Mouse (Mus musculus): Measurements from ENCODE around the gene Klf11. TPM values are rescaled to one million over a fixed set of nuclear protein-coding genes. Genes with fewer than 3 reads are reported as not detected.

The Klf11 gene
- polyA plus RNA-seq, 1 experiment from 2014 or later = 18.4 TPM

- peaks cover 51% of the 10 kb centered on the region for H3K4me1 ChIP-seq (replicated peaks)
- ATAC-seq (replicated peaks; ENCODE audit: insufficient number of reproducible peaks, insufficient read depth, low FRiP score, low read depth) = peak; percentile 41
- H3K27me3 ChIP-seq = no peaks in the 10 kb centered on the region
- H3K27ac ChIP-seq = peak overlapping the region; percentile 57
- peak overlapping the region; percentile 92 for H3K4me2 ChIP-seq
- H3K9me3 ChIP-seq (replicated peaks) = no peaks in the 10 kb centered on the region
- peaks cover 9% of the 10 kb centered on the region for H3K36me3 ChIP-seq
- peak overlapping the region; percentile 59 for H3K9ac ChIP-seq
- peak overlapping the region; percentile 92 for H3K4me3 ChIP-seq
- 2% methylated on average over 27 of the region's 27 CpGs for WGBS
Measured at GRCm38 (mm10) chr12:24706764-24707479, 55.8 kb downstream of the Klf11 start.

- H3K4me2 ChIP-seq = peak overlapping the region; percentile 92
- no peaks in the 10 kb centered on the region for H3K9me3 ChIP-seq (replicated peaks)
- no peaks in the 10 kb centered on the region for H3K27me3 ChIP-seq
- peaks cover 12% of the 10 kb centered on the region for H3K36me3 ChIP-seq
- H3K4me3 ChIP-seq = peak overlapping the region; percentile 92
- WGBS = 1% methylated on average over 9 of the region's 9 CpGs
- peak overlapping the region; percentile 57 for H3K27ac ChIP-seq
- H3K4me1 ChIP-seq (replicated peaks) = peaks cover 54% of the 10 kb centered on the region
- no peak for ATAC-seq (replicated peaks; ENCODE audit: insufficient number of reproducible peaks, insufficient read depth, low FRiP score, low read depth)
- H3K9ac ChIP-seq = peak overlapping the region; percentile 59
Measured at GRCm38 (mm10) chr12:24707480-24707802, 56.4 kb downstream of the Klf11 start.

- Histone ChIP-seq H3K27me3 (no peaks in the 10 kb centered on the region), H3K9ac (peak within 1 kb of the TSS; percentile 82), H3K27ac (peak within 1 kb of the TSS; percentile 81), H3K36me3 (peaks cover 17% of the 10 kb centered on the region), H3K4me2 (peak within 1 kb of the TSS; percentile 92), H3K9me3 (replicated peaks) (no peaks in the 10 kb centered on the region), H3K4me1 (replicated peaks) (peaks cover 50% of the 10 kb centered on the region), H3K4me3 (peak within 1 kb of the TSS; percentile 92)
- under 1% methylated on average over 83 of the region's 83 CpGs for WGBS
- peak; percentile 87 for ATAC-seq (replicated peaks; ENCODE audit: insufficient number of reproducible peaks, insufficient read depth, low FRiP score, low read depth)
Measured at GRCm38 (mm10) chr12:24707954-24708823, 57.1 kb downstream of the Klf11 start, which contains the start of gene Rrm2. Gene Rrm2, plus strand, starts transcription at chr12:24708241.

- WGBS = under 1% methylated on average over 17 of the region's 17 CpGs
- H3K4me1 ChIP-seq (replicated peaks) = peaks cover 47% of the 10 kb centered on the region
- ATAC-seq (replicated peaks; ENCODE audit: insufficient number of reproducible peaks, insufficient read depth, low FRiP score, low read depth) = no peak
Measured at GRCm38 (mm10) chr12:24708824-24709218, 57.7 kb downstream of the Klf11 start.

GRCm38 (mm10) chr12:24709409-24709808 is 58.3 kb downstream of the Klf11 start:
- ATAC-seq (replicated peaks; ENCODE audit: insufficient number of reproducible peaks, insufficient read depth, low FRiP score, low read depth) = no peak
- Histone ChIP-seq H3K27ac (peak overlapping the region; percentile 81), H3K4me3 (peak overlapping the region; percentile 92), H3K9me3 (replicated peaks) (no peaks in the 10 kb centered on the region), H3K9ac (peak overlapping the region; percentile 82), H3K36me3 (peaks cover 25% of the 10 kb centered on the region), H3K27me3 (no peaks in the 10 kb centered on the region), H3K4me1 (replicated peaks) (peaks cover 47% of the 10 kb centered on the region), H3K4me2 (peak overlapping the region; percentile 92)
- 21% methylated on average over 6 of the region's 6 CpGs for WGBS

More at GRCm38 (mm10) chr12:24708824-24709218, 57.7 kb downstream of the Klf11 start:
- Histone ChIP-seq H3K27ac (peak overlapping the region; percentile 81), H3K9ac (peak overlapping the region; percentile 82), H3K4me3 (peak overlapping the region; percentile 92), H3K27me3 (no peaks in the 10 kb centered on the region), H3K4me2 (peak overlapping the region; percentile 92), H3K36me3 (peaks cover 20% of the 10 kb centered on the region), H3K9me3 (replicated peaks) (no peaks in the 10 kb centered on the region)

- Histone ChIP-seq H3K4me3 (peak overlapping the region; percentile 92), H3K36me3 (peaks cover 25% of the 10 kb centered on the region), H3K4me1 (replicated peaks) (peaks cover 47% of the 10 kb centered on the region), H3K9me3 (replicated peaks) (no peaks in the 10 kb centered on the region), H3K27me3 (no peaks in the 10 kb centered on the region), H3K4me2 (peak overlapping the region; percentile 92), H3K27ac (peak overlapping the region; percentile 81), H3K9ac (peak overlapping the region; percentile 82)
- no peak for ATAC-seq (replicated peaks; ENCODE audit: insufficient number of reproducible peaks, insufficient read depth, low FRiP score, low read depth)
- WGBS = 34% methylated on average over 5 of the region's 5 CpGs
Measured at GRCm38 (mm10) chr12:24709831-24710508, 58.9 kb downstream of the Klf11 start.

- 0 out of 2 replicates have a peak overlapping the region, but pooled peaks have one; percentile 92 for H3K4me3 ChIP-seq
- no peak overlapping the region for H3K27ac ChIP-seq
- H3K36me3 ChIP-seq = peaks cover 25% of the 10 kb centered on the region
- H3K4me2 ChIP-seq = peak overlapping the region; percentile 92
- ATAC-seq (replicated peaks; ENCODE audit: insufficient number of reproducible peaks, insufficient read depth, low FRiP score, low read depth) = no peak
- H3K9ac ChIP-seq = no peak overlapping the region
- no peaks in the 10 kb centered on the region for H3K27me3 ChIP-seq
- 67% methylated on average over 5 of the region's 5 CpGs for WGBS
- H3K4me1 ChIP-seq (replicated peaks) = peaks cover 47% of the 10 kb centered on the region
- no peaks in the 10 kb centered on the region for H3K9me3 ChIP-seq (replicated peaks)
Measured at GRCm38 (mm10) chr12:24710672-24711071, 59.6 kb downstream of the Klf11 start.

Other genes with a start within 250 kb of the Klf11 start
- gene Taf1b, start 152.9 kb upstream of the Klf11 start, polyA plus RNA-seq (2015; fragmentation: Nextera tagmentation; extraction: Ambion mirVana) = 21.0 and 22.6 TPM in 2 replicates
- 1.3 and 2.1 TPM in 2 replicates for gene Grhl1, start 79.0 kb upstream of the Klf11 start, polyA plus RNA-seq (2015; fragmentation: Nextera tagmentation; extraction: Ambion mirVana)
- gene Cys1, start 30.5 kb downstream of the Klf11 start, polyA plus RNA-seq (2015; fragmentation: Nextera tagmentation; extraction: Ambion mirVana) = 1.4 TPM in 2 replicates
- 208 and 223 TPM in 2 replicates for gene Rrm2, start 57.0 kb downstream of the Klf11 start, polyA plus RNA-seq (2015; fragmentation: Nextera tagmentation; extraction: Ambion mirVana)
- gene Mboat2, start 179.6 kb downstream of the Klf11 start, polyA plus RNA-seq (2015; fragmentation: Nextera tagmentation; extraction: Ambion mirVana) = 26.0 and 29.0 TPM in 2 replicates

Data from heart, embryonic 15.5 days (tissue).